Mouse (Mus musculus) telencephalon, adult 2 months (tissue): ENCODE measurements around the gene Il1rapl2.
"Not testable (repeated sequence)": the region's sequence is repeated elsewhere in the genome, so short reads cannot be mapped to it uniquely, and the experiment has no call there.

Experiments used
- DNase-seq: peaks from one replicate; pipeline ENCODE4 v3.0.0-alpha.2; 2011; ENCODE audit warnings: low read depth, low spot score

Gene Il1rapl2

GRCm38 (mm10) chrX:138170146-138170545, 599.7 kb downstream of the Il1rapl2 start:
- peak; percentile 16 for DNase-seq

DNA sequence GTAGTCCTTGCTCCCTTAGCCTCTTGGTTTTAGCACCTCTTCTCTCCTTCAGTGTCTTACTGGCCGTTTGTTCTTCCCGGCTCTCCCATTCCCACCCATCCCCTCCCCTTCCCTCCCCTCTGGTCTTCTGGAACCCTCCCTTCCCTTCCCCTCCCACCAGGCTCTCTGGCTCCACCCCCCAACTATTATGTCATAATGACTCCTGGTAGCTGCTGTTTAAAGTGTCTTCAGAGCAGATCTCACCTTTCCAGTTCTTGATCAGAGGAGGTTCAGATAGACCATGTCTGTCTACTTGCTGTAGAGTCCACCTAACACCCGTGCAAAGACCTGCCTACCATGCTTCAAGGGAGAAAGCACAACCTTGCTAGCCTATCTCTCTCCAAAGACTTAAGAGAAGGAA, 639.1 kb downstream of the Il1rapl2 start, which contains the start of gene Tex13a:
Gene Tex13a (minus strand): TSS at position 101 of the 400 bp plus-strand sequence.
- no peak for DNase-seq

DNA sequence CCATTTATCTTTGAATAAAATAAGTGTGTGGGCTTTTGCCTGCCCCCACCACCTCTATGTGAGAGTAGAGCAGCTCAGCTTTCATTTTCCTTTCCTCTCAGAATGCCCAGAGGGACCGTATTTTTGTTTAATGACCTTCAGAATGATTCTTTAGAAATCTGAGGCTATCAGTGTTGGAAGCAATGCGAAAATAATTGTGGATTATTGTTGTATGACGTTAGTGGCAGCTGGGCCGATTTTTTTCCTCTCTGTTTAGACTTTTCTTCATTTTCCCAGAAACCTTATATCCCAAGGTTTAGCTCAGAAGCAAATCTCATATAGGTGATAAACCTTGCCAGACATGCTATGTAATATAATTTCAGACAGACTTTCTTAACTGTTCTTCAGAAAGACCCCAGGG, 664.2 kb downstream of the Il1rapl2 start:
- no peak for DNase-seq

- not testable (repeated sequence) for DNase-seq
These were observed 778.3 kb downstream of the Il1rapl2 start for GRCm38 (mm10) chrX:138348736-138349135.

GRCm38 (mm10) chrX:138433794-138434193, 863.4 kb downstream of the Il1rapl2 start:
- DNase-seq: peak; percentile 6

- no peak for DNase-seq
These were observed 867.5 kb downstream of the Il1rapl2 start for GRCm38 (mm10) chrX:138437939-138438338.

DNA sequence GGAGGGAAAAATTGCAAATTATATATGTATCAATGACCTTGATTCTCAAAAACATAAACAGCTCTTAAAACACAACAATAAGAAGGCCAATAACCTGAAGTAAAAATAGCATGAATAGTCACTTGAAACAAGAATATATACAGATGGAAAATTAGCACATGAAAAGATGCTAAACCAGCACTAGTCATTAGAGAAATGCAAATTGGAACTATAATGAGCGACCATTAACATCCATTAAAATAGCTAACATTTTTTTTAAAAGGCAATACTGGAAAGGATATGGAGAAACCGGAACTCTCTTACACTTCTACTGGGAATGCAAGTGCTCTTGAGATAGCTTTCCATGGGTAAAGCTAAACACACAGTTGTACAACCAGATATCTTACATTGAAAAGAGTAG, 879.4 kb downstream of the Il1rapl2 start:
- no peak for DNase-seq

DNA sequence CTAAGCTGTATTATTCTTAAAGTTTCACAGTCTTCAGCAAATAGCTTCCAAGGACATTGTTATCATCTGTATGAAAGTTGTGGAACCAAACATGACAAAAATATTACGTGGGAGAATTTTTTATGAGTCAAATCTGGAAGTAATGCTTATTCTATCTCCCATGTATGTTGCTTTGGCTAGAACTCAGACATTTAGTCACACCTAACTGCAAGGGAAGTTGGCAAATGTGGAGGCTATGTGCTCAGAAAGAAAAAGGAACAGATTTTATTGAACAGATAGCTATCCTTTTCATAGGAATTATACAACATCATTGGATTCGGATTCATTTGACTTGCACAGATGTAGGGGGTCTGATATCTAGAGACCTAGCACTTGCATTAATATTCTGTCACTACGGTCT, 908.1 kb downstream of the Il1rapl2 start:
- DNase-seq: peak; percentile 13

- no peak for DNase-seq
These were observed 930.1 kb downstream of the Il1rapl2 start for GRCm38 (mm10) chrX:138500510-138500909.

DNA sequence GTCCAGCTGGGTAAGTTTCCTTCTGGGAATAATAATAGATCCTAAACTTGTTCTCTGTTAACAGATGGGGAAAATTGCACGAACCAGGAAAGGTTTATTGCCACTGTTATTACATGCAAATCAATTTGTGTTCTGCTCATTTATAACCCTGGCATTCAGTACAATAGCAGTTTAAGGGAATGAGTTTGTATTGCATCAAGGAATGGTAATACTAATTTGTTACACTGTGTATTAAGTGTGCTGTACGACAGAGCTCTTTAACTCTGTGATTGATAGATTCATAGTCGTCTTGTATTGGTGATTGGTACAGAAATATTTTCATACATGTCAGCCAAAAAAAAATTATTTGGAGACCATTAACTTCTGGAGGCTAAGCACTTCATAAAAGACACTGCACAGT, 934.6 kb downstream of the Il1rapl2 start:
- DNase-seq: no peak

DNA sequence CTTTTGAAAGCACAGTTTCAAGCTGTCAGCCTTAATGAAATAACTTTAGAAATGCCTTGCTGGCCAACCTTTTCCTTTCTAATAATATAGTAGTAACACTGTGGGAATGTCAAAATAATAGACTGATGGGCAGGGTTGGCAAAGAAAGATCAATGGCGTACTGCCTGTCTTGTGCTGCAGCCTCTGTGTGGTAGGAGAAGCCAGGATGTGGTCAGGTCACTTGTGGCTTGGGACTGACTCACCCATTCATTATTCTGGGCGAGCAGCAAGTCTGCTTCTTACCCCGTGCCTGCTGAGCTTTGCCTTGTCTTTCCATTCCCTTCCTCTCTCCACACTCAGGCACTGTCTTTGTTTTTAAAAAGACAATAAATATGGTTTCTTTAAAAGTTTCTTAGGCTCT, 1049.7 kb downstream of the Il1rapl2 start:
- DNase-seq: no peak

DNA sequence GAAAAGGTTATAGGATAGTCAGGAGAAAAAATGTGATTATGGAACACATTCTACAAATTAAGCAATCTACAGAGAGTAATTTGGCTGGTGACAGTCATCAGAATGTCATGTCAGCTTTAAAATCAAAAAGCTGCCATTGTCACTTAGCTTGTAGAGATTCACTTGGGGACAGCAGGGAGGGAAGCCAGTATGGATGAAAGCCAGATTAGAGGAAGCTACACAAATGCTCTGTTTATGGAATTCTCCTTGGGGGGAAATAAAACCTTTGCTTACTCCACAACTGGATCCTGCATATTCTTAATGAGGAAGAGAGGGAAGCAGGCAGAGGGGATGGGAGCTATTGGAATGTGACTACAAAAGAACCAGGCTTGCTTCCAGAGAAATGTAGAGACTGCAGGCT, 1054.9 kb downstream of the Il1rapl2 start:
- DNase-seq: no peak

GRCm38 (mm10) chrX:138722372-138722771, 1152.0 kb downstream of the Il1rapl2 start:
- DNase-seq: no peak

DNA sequence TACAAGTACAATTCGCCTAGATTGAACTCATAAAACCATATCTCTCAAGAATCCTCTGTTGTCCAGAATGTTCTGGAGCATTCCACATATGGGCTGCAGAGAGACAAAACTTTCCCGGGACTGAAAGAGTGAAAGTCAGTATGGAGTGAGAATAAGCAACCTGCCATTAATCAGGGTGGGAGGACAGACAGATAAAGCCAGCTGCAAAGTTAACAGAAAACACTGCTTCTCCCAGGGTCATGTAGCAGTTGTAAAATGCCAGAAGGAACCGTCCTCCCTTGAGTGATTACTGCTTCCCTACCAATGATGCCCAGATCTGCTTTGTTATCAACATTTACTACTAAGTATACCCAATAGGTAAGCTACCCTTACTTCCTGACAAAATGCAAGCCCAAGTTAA, 1230.5 kb downstream of the Il1rapl2 start:
- DNase-seq: no peak

DNA sequence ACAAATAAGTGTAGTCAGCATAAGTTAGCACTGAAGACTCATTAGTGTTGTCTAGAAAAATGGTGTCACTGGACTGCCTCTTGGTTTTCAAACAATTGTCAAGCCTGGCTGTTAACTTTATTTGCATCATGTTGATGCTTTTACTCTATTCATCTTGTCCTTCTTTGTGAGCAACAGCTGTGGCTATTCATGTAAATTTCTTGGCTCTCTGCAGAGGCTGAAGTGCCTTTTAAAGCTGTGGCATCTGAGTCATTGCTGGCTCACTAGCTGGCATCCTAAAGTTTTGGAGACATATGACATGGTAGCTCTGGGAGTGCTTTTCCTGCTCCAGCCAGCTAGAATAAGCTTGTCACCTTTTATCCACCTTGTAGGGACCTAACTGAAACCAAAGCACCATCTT, 1261.5 kb downstream of the Il1rapl2 start:
- DNase-seq: no peak

- no peak for DNase-seq
These were observed 1263.5 kb downstream of the Il1rapl2 start for GRCm38 (mm10) chrX:138833894-138834293.

GRCm38 (mm10) chrX:138838381-138838780, 1268.0 kb downstream of the Il1rapl2 start:
- DNase-seq: no peak
